Mouse (Mus musculus) gastrocnemius, adult 2 months (tissue): ENCODE measurements around the gene Nrp2. TPM values are rescaled to one million over a fixed set of nuclear protein-coding genes. Genes with fewer than 3 reads are reported as not detected.

Experiments used
- DNase-seq: peaks from one replicate; pipeline ENCODE4 v3.0.0; 2022
- H3K27ac ChIP-seq: fragments of 200-600 bp; 2 replicates; pipeline ENCODE4 v1.8.1; 2022; ENCODE audit warnings: mild to moderate bottlenecking
- H3K4me3 ChIP-seq: fragments of 200-600 bp; 2 replicates; pipeline ENCODE4 v1.8.1; 2022; ENCODE audit warnings: mild to moderate bottlenecking, moderate library complexity
- CTCF ChIP-seq: fragments of 200-600 bp; IDR thresholded peaks from 2 replicates; pipeline ENCODE4 v1.8.1; 2022; ENCODE audit warnings: antibody characterized with exemption, mild to moderate bottlenecking, moderate library complexity
- intact Hi-C: fragments of 180-260 bp; cut with DNase I; formaldehyde crosslinking; loops from one replicate; pipeline ENCODE4 v1.15.1; 2025
- total RNA-seq, 2 experiments: library from RNA; stranded (reverse); gene quantifications; 2 replicates each; pipeline ENCODE4 v1.2.3; 2021

Nrp2 gene
- total RNA-seq, 2 experiments from 2014 or later, result 2.9 to 6.8 TPM

DNA sequence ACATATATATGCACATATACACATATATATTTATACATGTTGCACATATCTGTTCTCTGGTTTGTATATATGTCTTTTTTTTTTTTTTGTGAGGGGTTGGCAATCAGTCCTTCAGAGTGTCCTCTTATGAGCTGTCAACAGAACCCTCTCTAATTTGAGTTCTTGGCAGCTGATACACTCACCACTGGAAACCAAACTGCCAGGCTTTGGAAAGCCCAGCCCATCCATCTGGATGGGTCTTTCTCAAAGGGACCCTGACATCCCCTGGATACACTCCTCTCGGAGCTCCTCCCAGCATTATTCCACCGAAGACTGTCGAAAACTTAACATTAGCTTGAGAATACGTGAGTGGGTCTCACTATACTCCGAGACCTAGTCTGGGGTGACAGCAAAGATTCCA, 157.2 kb downstream of the Nrp2 start:
- DNase-seq, result no peak
- Histone ChIP-seq H3K4me3 (no peak overlapping the region), H3K27ac (no peak overlapping the region)
- intact Hi-C loops, result no loop called here
- TF ChIP-seq CTCF, result no peak

DNA sequence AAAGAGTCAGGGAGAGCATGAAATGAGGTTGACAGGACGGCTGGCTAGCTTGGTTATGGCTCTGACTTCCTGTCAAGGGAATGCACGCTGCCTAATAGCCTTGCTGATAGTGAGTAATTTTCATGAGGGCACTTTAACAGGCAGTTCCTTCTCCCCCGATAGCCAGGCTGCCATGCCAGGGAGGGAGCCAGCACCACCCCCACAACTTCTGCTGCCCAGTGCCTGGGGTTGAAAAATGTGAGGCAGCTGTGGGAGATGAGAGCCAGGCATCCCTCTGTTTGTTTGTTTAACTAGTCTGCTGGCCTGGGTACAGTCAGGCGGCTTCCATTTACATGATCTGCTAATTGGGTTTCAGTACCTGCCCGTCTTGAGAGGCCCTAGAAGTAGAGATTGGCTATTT, 157.7 kb downstream of the Nrp2 start:
- no peak for TF ChIP-seq CTCF
- intact Hi-C loops, result no loop called here
- DNase-seq, result peak; percentile 21

More for the DNA sequence above, 157.7 kb downstream of the Nrp2 start:
- H3K4me3 ChIP-seq, result no peak overlapping the region
- H3K27ac ChIP-seq, result no peak overlapping the region
